Mouse (Mus musculus) G1E (cell line): ENCODE results near the gene Lpgat1. TPM values are rescaled to one million over a fixed set of nuclear protein-coding genes. Genes with fewer than 3 reads are reported as not detected.

ENCODE experiments used
- ATAC-seq: 2 replicates; pipeline ENCODE4 v1.8.0; 2016; ENCODE audit warnings: mild to moderate bottlenecking; ENCODE audit not compliant: insufficient number of reproducible peaks, poor library complexity, low FRiP score, severe bottlenecking; ENCODE audit errors: extremely low read depth
- DNase-seq: peaks from one replicate; pipeline ENCODE4 v3.0.0; 2012; ENCODE audit warnings: low spot score
- H3K27me3 ChIP-seq: 2 replicates; pipeline ENCODE4 v1.6.1; 2012; ENCODE audit warnings: mild to moderate bottlenecking, low read length, inconsistent platforms; ENCODE audit not compliant: insufficient read depth
- H3K36me3 ChIP-seq: replicated peaks from 2 replicates; pipeline ENCODE3; 2012; ENCODE audit warnings: mild to moderate bottlenecking, inconsistent platforms
- H3K4me1 ChIP-seq: 2 replicates; pipeline ENCODE4 v1.6.1; 2012; ENCODE audit warnings: low read depth, low read length, inconsistent platforms, mixed read lengths; ENCODE audit not compliant: insufficient read depth
- H3K4me3 ChIP-seq: 2 replicates; pipeline ENCODE4 v1.5.1; 2012; ENCODE audit warnings: low read depth, mild to moderate bottlenecking, inconsistent platforms, low read length, moderate library complexity, mixed read lengths
- H3K9me3 ChIP-seq: replicated peaks from 2 replicates; pipeline ENCODE4 v1.6.1; 2012; ENCODE audit warnings: inconsistent platforms
- CTCF ChIP-seq: IDR thresholded peaks from 2 replicates; pipeline ENCODE4 v1.5.1; 2012; ENCODE audit warnings: low read depth, low read length, inconsistent platforms, mixed read lengths
- GATA1 ChIP-seq: IDR thresholded peaks from 2 replicates; pipeline ENCODE4 v1.6.1; 2012; ENCODE audit warnings: borderline replicate concordance, low read length, inconsistent platforms, mixed read lengths
- GATA2 ChIP-seq: IDR thresholded peaks from 2 replicates; pipeline ENCODE4 v1.6.1; 2012; ENCODE audit warnings: low read depth, low read length, inconsistent platforms, borderline replicate concordance
- POLR2AphosphoS5 ChIP-seq: IDR thresholded peaks from 2 replicates; pipeline ENCODE4 v1.6.1; 2012; ENCODE audit warnings: low read depth, low read length, inconsistent platforms; ENCODE audit not compliant: insufficient replicate concordance
- TAL1 ChIP-seq: conservative IDR thresholded peaks from 2 replicates; pipeline ENCODE4 v1.6.1; 2012; ENCODE audit warnings: low read depth, low read length, inconsistent platforms, mixed read lengths
- polyA plus RNA-seq: library from polyadenylated mRNA; stranded (reverse); fragments of >175 nt; gene quantifications from 2 replicates; pipeline ENCODE4 v1.2.3, GENCODE M21; 2012
- total RNA-seq, 2 experiments: library from RNA; stranded (forward) in 1 of 2; stranded (reverse) in 1 of 2; fragments of 200-1000 nt in 1 of 2; fragments of >200 nt in 1 of 2; fragmentation: Nextera tagmentation in 1 of 2; gene quantifications; 2 replicates each; pipeline ENCODE4 v1.2.3; 2014 to 2017

Gene Lpgat1
- total and polyA plus RNA-seq, 3 experiments: 0.11 TPM; not detected in 2

GRCm38 (mm10) chr1:191715150-191715549, 2.5 kb upstream of the Lpgat1 start:
- H3K27me3 ChIP-seq: no peaks in the 10 kb centered on the region
- no peaks in the 10 kb centered on the region for H3K36me3 ChIP-seq
- H3K4me3 ChIP-seq: no peak overlapping the region
- TF ChIP-seq GATA1 (no peak), POLR2AphosphoS5 (no peak), GATA2 (no peak), TAL1 (no peak), CTCF (no peak)
- peaks cover 16% of the 10 kb centered on the region for H3K9me3 ChIP-seq
- no peaks in the 10 kb centered on the region for H3K4me1 ChIP-seq
- ATAC-seq (no peak), DNase-seq (no peak)

GRCm38 (mm10) chr1:191717141-191717540, 493 bp upstream of the Lpgat1 start:
- peaks cover 16% of the 10 kb centered on the region for H3K9me3 ChIP-seq
- no peak overlapping the region for H3K4me3 ChIP-seq
- TF ChIP-seq GATA1 (no peak), GATA2 (no peak), CTCF (no peak), TAL1 (no peak), POLR2AphosphoS5 (no peak)
- H3K27me3 ChIP-seq: no peaks in the 10 kb centered on the region
- H3K4me1 ChIP-seq: no peaks in the 10 kb centered on the region
- no peaks in the 10 kb centered on the region for H3K36me3 ChIP-seq
- no peak for ATAC-seq
- no peak for DNase-seq

GRCm38 (mm10) chr1:191718522-191719281, 1.1 kb downstream of the Lpgat1 start:
- no peaks in the 10 kb centered on the region for H3K27me3 ChIP-seq
- TF ChIP-seq POLR2AphosphoS5: no peak
- TF ChIP-seq GATA2: no peak
- no peak for TF ChIP-seq TAL1
- no peak for TF ChIP-seq CTCF
- no peak for TF ChIP-seq GATA1
- H3K4me3 ChIP-seq: no peak overlapping the region; the same call in 1 of the 2 replicates
- no peaks in the 10 kb centered on the region for H3K36me3 ChIP-seq
- peaks cover 16% of the 10 kb centered on the region for H3K9me3 ChIP-seq
- no peak for ATAC-seq
- no peaks in the 10 kb centered on the region for H3K4me1 ChIP-seq
- no peak for DNase-seq

- no peak overlapping the region for H3K4me3 ChIP-seq
- no peak for TF ChIP-seq TAL1
- TF ChIP-seq CTCF: no peak
- TF ChIP-seq POLR2AphosphoS5: no peak
- no peak for TF ChIP-seq GATA1
- no peak for TF ChIP-seq GATA2
- H3K27me3 ChIP-seq: no peaks in the 10 kb centered on the region; the same call in 1 of the 2 replicates
- H3K9me3 ChIP-seq: peaks cover 16% of the 10 kb centered on the region
- no peaks in the 10 kb centered on the region for H3K36me3 ChIP-seq
- no peaks in the 10 kb centered on the region for H3K4me1 ChIP-seq
- DNase-seq (no peak), ATAC-seq (no peak)
These were observed 1.7 kb downstream of the Lpgat1 start for GRCm38 (mm10) chr1:191719326-191719725.

GRCm38 (mm10) chr1:191720419-191720818, 2.8 kb downstream of the Lpgat1 start:
- no peak for ATAC-seq
- no peaks in the 10 kb centered on the region; the same call in 1 of the 2 replicates for H3K27me3 ChIP-seq
- no peak overlapping the region for H3K4me3 ChIP-seq

GRCm38 (mm10) chr1:191722706-191723105, 5.1 kb downstream of the Lpgat1 start:
- ATAC-seq: no peak
- Histone ChIP-seq H3K4me1 (no peaks in the 10 kb centered on the region), H3K4me3 (no peak overlapping the region)

More at GRCm38 (mm10) chr1:191720419-191720818, 2.8 kb downstream of the Lpgat1 start:
- peaks cover 16% of the 10 kb centered on the region for H3K9me3 ChIP-seq
- H3K36me3 ChIP-seq: no peaks in the 10 kb centered on the region
- no peak for DNase-seq
- no peak for TF ChIP-seq CTCF
- TF ChIP-seq POLR2AphosphoS5: no peak
- TF ChIP-seq GATA2: no peak
- TF ChIP-seq TAL1: no peak
- no peak for TF ChIP-seq GATA1
- H3K4me1 ChIP-seq: no peaks in the 10 kb centered on the region

More at GRCm38 (mm10) chr1:191722706-191723105, 5.1 kb downstream of the Lpgat1 start:
- no peak for DNase-seq
- no peaks in the 10 kb centered on the region; the same call in 1 of the 2 replicates for H3K27me3 ChIP-seq
- H3K9me3 ChIP-seq: peaks cover 14% of the 10 kb centered on the region
- H3K36me3 ChIP-seq: no peaks in the 10 kb centered on the region
- no peak for TF ChIP-seq GATA2
- no peak for TF ChIP-seq POLR2AphosphoS5
- TF ChIP-seq GATA1: no peak
- no peak for TF ChIP-seq CTCF
- no peak for TF ChIP-seq TAL1
